Mouse (Mus musculus) inflammation-experienced regulatory T-cells, adult 16 weeks (primary cell): ENCODE data around the gene Slc24a1. TPM values are rescaled to one million over a fixed set of nuclear protein-coding genes. Genes with fewer than 3 reads are reported as not detected.

Experiments
- polyA plus RNA-seq: library from polyadenylated mRNA; unstranded; fragments of 100-300 nt; shearing (Covaris generic); gene quantifications from one replicate; pipeline ENCODE4 v1.2.1, GENCODE M21; 2017

Gene Slc24a1
- not detected for polyA plus RNA-seq

GRCm38 (mm10) chr9:64951161-64951657 is at the start of gene Slc24a1:
Slc24a1 (minus strand) TSS chr9:64951607.

GRCm38 (mm10) chr9:64960117-64960977 is 8.9 kb upstream of the Slc24a1 start, which contains the start of gene Ints14:
Ints14 (plus strand) TSS chr9:64960905.

Other genes starting within 250 kb of the Slc24a1 start
- gene Rab11a, start 213.8 kb downstream of the Slc24a1 start, polyA plus RNA-seq: 290 TPM
- gene Dennd4a, start 140.3 kb downstream of the Slc24a1 start, polyA plus RNA-seq: 32.6 TPM
- 53.2 TPM for gene Ints14, start 9.3 kb upstream of the Slc24a1 start, polyA plus RNA-seq
- 236 TPM for gene Hacd3, start 70.1 kb upstream of the Slc24a1 start, polyA plus RNA-seq
- gene Dpp8, start 80.8 kb upstream of the Slc24a1 start, polyA plus RNA-seq: 49.5 TPM
- 0.20 TPM for gene Igdcc4, start 149.9 kb upstream of the Slc24a1 start, polyA plus RNA-seq
- gene Igdcc3, start 189.6 kb upstream of the Slc24a1 start, polyA plus RNA-seq: not detected
- 11.8 TPM for gene Parp16, start 243.7 kb upstream of the Slc24a1 start, polyA plus RNA-seq